Mouse (Mus musculus): ENCODE measurements around the gene Fmnl1.

Fmnl1 gene

DNA sequence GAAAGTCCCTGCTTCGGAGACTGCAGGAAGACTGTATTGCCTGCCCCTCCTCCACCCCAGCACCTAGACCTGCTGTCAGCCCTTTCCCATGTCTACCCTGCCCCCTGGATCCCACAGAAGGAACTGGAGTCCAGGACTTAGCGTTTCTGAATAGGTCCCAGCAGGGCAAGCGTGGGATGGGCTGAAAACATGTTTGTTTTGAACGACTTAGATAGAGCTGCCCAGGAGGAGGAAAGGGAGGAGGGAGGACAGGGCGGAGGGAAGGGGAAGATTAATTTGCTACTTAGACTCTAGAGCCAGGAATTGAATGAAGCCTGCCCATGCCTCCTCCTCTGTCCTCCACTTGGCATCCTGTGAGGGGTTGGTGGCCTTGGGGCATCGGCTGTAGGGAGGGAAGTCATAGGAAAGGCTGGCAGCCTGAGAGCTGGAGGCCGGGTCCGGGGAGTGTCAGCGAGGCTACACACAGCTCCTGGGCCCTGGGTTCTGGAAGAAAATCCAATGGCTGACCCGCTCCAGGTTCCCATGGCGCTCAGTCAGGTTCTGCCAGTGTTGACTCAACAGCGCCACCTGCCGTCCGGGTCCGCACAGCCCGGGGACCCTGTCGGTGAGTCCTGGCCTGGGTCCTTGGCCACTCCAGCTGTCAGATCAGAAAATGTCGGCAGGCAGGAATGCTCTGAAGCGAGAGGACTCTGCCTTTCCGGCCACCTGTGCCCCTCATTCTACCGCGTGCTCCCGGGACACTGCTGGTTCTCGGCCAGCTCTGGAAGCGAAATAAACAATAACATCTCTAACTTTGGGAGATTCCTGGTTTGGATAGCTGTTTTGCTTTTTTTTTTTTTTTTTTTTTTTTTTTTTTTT lies 12.1 kb upstream of the Fmnl1 start:
- intact Hi-C loops (cut with DNase I) = loop anchor here (2.0 kb wide), 2 partner anchors 42 to 56 kb away; partner anchors contain the start of gene Hexim1

DNA sequence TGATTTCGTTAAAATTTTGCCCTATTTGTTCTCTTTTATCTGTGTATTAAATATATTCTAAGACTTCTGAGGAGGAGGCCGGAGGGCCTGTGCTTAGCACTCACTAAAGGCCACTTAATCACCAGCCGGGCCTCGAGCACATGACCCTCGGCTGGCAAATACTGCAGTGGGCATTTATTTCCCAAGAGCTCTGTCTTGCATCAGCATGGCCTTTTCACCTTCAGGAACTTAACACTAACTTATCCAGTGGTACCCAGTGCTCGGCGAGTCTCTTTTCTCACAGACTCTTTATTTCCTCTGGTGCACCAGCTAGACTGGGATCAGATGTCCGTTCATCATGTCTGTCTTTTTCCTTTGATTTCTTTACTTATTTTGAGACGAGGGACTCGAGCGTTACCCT lies 10.2 kb upstream of the Fmnl1 start:
- intact Hi-C loops (cut with DNase I) = no loop called here

- intact Hi-C loops (cut with DNase I) = no loop called here
Observed at GRCm38 (mm10) chr11:103161449-103161848, 9.5 kb upstream of the Fmnl1 start.

- intact Hi-C loops (cut with DNase I) = no loop called here
Observed at GRCm38 (mm10) chr11:103162132-103162531, 8.8 kb upstream of the Fmnl1 start.

DNA sequence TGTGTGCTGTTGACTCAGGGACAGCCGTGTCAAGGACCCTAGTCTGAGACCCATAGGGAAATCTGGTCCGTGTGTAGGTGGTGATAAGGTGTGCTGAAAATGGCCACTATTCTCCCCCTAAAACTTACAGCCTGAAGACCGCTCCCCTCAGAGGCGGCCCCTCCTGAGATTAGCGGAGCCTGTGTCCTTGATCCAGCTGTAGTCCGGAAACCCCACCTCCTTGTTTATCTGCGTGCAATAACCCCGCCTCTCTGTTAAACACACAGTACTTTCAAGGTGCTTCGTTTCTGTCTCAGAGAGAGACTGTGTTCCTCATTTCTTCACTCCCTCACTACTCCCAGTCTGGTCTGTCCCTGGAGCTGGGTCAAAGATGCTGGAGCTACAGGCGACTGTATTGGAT lies 6.5 kb upstream of the Fmnl1 start:
- intact Hi-C loops (cut with DNase I) = no loop called here

DNA sequence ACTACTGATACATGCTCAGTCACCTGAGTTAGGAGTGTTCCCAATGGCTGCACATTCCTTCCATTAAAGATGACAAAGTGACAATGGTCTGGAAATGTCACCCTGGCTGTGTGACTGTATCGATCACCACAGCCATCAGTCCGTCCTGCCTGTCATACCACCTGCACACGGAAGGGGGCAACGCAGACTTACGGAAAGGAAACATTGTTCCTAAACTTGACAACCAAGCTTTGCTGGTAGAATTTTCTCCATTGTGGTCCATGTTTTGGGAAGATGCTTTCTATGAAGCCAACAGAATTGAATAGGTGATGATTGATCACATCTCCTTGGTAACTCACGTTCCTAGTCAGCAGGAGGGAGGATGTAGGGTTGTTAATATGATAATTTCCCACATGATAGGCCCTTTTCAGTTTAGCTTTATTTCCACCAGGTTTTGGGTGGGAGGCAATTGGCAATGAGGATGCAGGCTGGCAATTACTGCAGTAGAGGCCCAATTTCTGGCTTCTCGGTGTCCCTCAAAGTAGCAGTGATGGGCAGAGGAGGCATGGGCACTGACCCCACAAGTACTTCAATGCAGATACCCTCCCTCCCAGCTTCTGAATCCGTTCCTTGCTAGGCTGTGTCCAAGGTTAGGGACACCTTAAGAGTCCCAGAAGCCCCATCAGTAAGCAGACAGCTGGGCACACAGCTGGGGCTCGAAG lies 2.1 kb upstream of the Fmnl1 start:
- intact Hi-C loops (cut with DNase I) = loop anchor here (1.0 to 2.0 kb wide), 2 partner anchors 17 to 158 kb away; no protein-coding TSS in a partner anchor

- intact Hi-C loops (cut with DNase I) = loop anchor here (2.0 to 5.0 kb wide), 2 partner anchors 63 to 157 kb away; no protein-coding TSS in a partner anchor
Observed at GRCm38 (mm10) chr11:103169664-103170063, 1.2 kb upstream of the Fmnl1 start.

- intact Hi-C loops (cut with DNase I) = loop anchor here (5.0 kb wide), 1 partner anchor 62 kb away; no protein-coding TSS in a partner anchor
Observed at GRCm38 (mm10) chr11:103170111-103170493, 805 bp upstream of the Fmnl1 start.

DNA sequence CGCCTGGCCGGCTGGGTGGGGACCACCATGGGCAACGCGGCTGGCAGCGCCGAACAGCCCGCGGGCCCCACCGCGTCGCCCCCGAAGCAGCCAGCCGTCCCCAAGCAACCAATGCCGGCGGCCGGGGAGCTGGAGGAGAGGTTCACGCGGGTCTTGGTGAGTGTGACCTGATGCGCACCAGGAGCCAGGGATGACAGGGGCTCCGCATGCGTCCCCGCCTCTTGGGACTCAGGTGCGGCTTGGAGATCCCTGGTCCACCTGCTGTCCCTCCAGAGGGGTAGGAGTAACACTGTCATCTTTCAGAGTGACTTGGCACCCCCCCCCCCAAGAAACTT lies 346 bp downstream of the Fmnl1 start:
- intact Hi-C loops (cut with DNase I) = loop anchor here (5.0 kb wide), 1 partner anchor 61 kb away; no protein-coding TSS in a partner anchor

- intact Hi-C loops (cut with DNase I) = loop anchor here (5.0 kb wide), 1 partner anchor 60 kb away; no protein-coding TSS in a partner anchor
Observed at GRCm38 (mm10) chr11:103171703-103172391, 940 bp downstream of the Fmnl1 start.

DNA sequence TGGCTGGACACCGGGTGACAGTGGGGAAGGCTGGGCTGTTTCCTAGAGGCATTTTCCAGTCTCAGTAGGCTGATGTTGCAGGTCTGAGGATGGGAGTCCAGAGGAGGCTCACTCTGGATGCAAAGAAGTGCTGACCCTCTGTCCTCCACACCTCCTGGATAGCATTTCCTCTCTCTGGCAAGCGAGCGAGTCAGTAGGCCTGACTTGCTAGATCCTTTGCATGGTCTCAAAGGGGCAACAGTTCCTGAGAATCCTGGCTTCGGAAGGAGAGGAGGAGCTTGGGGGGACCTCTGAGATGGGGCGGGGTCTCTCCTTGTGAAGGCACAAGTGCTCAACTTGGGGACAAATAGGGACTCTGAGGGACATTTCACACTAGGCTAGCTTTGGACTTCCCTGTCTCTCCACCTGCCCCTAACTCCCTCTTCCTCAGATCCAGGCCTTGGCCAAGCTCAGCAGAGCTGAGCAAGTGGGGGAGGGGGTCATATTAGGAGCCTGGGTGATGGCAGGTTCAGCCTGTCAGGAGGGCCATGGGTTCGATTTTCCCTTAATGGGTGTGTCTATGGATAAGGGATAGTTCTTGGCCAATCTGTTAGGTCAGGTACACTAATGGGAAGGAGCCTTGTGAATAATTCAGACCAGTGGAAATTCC lies 1.6 kb downstream of the Fmnl1 start:
- intact Hi-C loops (cut with DNase I) = loop anchor here (5.0 kb wide), 1 partner anchor 60 kb away; no protein-coding TSS in a partner anchor

DNA sequence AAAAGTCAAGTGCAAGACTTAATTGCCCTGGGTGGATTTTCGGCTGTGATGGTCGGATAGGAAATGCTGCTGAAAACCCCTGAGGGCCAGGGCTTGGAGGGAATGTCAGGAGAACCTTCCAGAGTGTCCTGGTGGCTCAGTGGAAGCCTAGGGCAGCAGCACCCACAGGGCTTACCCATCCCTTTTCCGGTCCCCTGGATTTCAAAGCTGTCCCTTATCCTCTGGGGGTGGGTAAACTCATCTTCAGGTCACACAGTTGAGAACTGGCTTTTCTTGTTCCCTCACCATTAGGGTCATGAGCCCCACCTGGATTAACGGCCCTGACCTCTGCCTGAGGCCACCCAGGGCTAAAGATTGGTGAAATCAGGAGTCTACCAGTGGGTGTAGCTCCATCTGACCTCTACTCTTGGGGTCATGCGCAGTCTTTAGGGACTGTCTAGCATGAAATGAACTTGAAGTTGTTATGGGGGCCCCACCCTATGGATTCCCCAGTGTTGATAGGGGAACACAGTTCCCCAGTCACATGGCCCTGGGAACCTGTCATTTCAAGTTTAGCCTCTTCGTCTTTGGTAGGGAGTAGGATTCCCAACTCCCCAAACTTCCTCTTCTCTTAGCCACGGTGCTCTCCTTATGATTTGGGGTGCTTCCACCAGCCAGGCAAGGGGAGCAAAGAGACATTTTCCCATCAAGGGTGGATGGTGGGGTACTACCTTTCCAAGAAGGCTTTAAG lies 2.3 kb downstream of the Fmnl1 start:
- intact Hi-C loops (cut with DNase I) = loop anchor here (5.0 kb wide), 1 partner anchor 59 kb away; no protein-coding TSS in a partner anchor

- intact Hi-C loops (cut with DNase I) = loop anchor here (5.0 kb wide), 1 partner anchor 58 kb away; no protein-coding TSS in a partner anchor
Observed at GRCm38 (mm10) chr11:103173771-103174344, 3.0 kb downstream of the Fmnl1 start.

DNA sequence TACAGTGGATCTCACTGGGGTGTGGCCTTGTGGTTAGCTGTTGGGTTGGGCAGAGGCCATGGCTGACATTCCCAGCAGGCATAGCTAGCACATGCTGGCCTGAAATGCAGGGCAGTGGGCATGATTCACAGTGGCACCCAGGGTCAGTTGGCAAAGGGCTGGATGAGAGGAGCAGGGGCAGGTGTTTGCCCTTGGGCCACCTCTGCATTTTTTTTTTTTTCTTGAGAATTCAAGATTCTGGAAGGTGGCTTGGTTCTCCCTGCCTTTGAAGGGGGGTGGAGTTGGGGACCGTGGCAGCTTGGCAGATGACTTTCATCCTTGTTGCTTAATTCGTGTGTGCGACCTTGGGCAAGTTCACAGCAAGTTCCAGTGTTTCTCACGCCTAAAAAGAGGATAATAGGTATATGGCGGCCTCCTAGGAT lies 3.5 kb downstream of the Fmnl1 start:
- intact Hi-C loops (cut with DNase I) = loop anchor here (5.0 kb wide), 1 partner anchor 58 kb away; no protein-coding TSS in a partner anchor

DNA sequence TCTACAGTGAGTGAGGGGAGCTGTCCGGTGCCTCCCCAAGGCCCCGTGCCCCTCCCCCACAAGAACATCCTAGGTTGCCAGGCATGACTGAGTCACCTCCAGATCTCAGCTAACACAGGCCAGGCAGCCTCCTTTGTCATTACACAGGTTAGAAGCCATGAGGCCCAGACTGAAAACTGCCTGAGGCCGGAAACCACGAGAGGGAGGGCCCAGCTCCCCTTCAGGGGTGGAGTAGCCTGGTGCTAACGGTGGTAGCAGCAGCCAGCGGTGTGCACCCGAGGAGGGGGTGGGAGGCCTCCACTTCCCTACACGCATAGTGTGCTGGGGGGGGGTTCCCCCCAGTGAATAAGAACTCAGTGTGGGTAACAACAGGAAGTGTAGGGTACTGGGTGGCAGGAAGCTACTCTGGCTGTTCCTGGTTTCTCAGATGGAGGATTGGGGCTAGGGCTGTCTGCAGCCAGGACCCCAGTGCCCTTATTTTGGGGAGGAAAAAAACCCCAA lies 4.0 kb downstream of the Fmnl1 start:
- intact Hi-C loops (cut with DNase I) = loop anchor here (5.0 kb wide), 1 partner anchor 57 kb away; no protein-coding TSS in a partner anchor

GRCm38 (mm10) chr11:103175688-103176442 lies 5.0 kb downstream of the Fmnl1 start:
- intact Hi-C loops (cut with DNase I) = no loop called here

DNA sequence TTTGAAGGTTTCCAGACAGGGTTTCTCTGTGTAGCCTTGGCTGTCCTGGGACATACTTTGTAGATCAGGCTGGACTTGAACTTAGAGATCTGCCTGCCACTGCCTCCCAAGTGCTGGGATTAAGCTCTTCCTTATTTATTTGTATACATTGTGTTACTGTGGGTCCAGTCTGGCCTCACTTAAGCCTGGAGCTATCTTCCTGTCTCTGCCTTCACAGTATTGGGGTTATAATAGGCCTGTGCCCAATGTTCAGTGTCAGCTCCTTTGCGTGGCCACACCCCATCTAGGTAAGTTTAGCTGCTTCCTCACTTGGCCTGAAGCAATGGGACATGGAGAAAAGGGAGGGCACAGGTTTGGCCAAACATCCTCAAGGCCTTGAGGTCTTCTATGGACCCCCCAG lies 5.6 kb downstream of the Fmnl1 start:
- intact Hi-C loops (cut with DNase I) = no loop called here

- intact Hi-C loops (cut with DNase I) = no loop called here
Observed at GRCm38 (mm10) chr11:103177216-103177615, 6.3 kb downstream of the Fmnl1 start.
